14 mouse cellular contexts compared by ENCODE assay signal in the genomic region with DNA sequence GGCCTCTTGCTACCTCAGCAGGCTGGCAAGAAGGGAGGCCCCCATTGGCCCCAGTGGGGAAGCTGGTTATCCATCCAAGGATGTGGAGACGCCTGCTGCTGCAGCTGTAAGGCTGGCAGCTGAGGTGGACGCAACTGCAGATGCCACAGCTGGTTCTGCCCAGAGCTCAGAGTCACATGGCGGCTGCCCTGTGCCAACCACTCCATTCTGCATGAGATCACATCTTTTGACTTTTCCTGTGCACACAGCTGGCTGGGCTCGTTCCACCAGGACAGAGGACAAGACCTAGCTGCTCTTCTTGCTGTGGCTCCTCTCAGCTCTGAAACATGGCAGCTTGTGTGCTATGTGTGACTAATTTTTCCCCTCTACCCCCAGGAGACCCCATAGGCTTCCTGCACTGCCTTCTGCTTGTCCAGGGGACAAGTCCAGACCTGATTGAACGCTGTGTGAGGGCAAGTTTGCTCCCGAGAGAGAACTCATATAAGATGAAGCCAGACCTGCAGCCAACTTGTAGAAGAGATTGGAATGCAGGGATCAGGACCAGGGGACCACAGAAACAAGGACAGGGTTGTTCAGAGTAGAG. TPM values are rescaled to one million over a fixed set of nuclear protein-coding genes. Genes with fewer than 3 reads are reported as not detected.
DNase-seq lines count a peak whose midpoint lies in the region; ATAC-seq lines count a peak whose summit lies in the region.
"Had no signal": no experiment of that assay in that cellular context is flagged by ENCODE, and none has a peak within 500 bp of the region (broad histone marks: within the 10 kb centered on the region; RNA-seq: fewer than 3 reads in every experiment).

No protein-coding gene starts in this region.

- no peak for DNase-seq in forebrain, embryonic 14.5 days (ENCODE audit: low spot score)
- peak; percentile 20 for DNase-seq in thymus, postnatal 14 days
- DNase-seq in thymus, adult 18-20 months: no peak
- no peak for DNase-seq in limb, embryonic 10.5 days (ENCODE audit: low spot score)
- DNase-seq in layer of hippocampus, adult 8-10 months (ENCODE audit: low spot score in 2 of 2): no peak
- no peak for DNase-seq in urinary bladder, postnatal 10 days (ENCODE audit: low spot score)
- DNase-seq: adrenal gland, postnatal 10 days; cerebellum, adult 11 months; kidney, adult 2 months; right cerebral cortex, adult 18-20 months had no signal

- peak overlapping the region; percentile 49; the same call in 1 of the 2 replicates for H3K27ac ChIP-seq in forebrain, embryonic 14.5 days (ENCODE audit: low read depth, low read length)
- H3K27ac ChIP-seq in forebrain, embryonic 13.5 days: no peak overlapping the region; the same call in 1 of the 2 replicates
- peak overlapping the region; percentile 14; the same call in 1 of the 2 replicates for H3K27ac ChIP-seq in limb, embryonic 10.5 days
- peak overlapping the region; percentile 87 for H3K27ac ChIP-seq in neural tube, embryonic 15.5 days (replicated peaks)
- H3K27ac ChIP-seq: layer of hippocampus, adult 2 months; limb, embryonic 12.5 days had no signal

- H3K9me3 ChIP-seq in forebrain, embryonic 14.5 days (replicated peaks; ENCODE audit: control insufficient read depth, low read length): no peaks in the 10 kb centered on the region
- H3K9me3 ChIP-seq in forebrain, embryonic 13.5 days (replicated peaks): no peaks in the 10 kb centered on the region; the same call in 1 of the 2 replicates
- H3K9me3 ChIP-seq in limb, embryonic 10.5 days (replicated peaks): no peaks in the 10 kb centered on the region
- no peaks in the 10 kb centered on the region for H3K9me3 ChIP-seq in neural tube, embryonic 15.5 days (replicated peaks)

- H3K4me3 ChIP-seq in forebrain, embryonic 14.5 days (ENCODE audit: low read depth, low read length): no peak overlapping the region
- no peak overlapping the region for H3K4me3 ChIP-seq in forebrain, embryonic 13.5 days
- no peak overlapping the region for H3K4me3 ChIP-seq in limb, embryonic 10.5 days
- H3K4me3 ChIP-seq in neural tube, embryonic 15.5 days (replicated peaks): no peak overlapping the region
- H3K4me3 ChIP-seq: limb, embryonic 12.5 days had no signal

- H3K4me2 ChIP-seq in forebrain, embryonic 14.5 days (ENCODE audit: low read length): no peak overlapping the region
- no peak overlapping the region for H3K4me2 ChIP-seq in forebrain, embryonic 13.5 days
- peak overlapping the region; percentile 43; the same call in 1 of the 2 replicates for H3K4me2 ChIP-seq in neural tube, embryonic 15.5 days

- no peak for ATAC-seq in forebrain, embryonic 14.5 days
- ATAC-seq in forebrain, embryonic 13.5 days: no peak
- ATAC-seq in neural tube, embryonic 15.5 days (ENCODE audit: low FRiP score): no peak

- no peaks in the 10 kb centered on the region for H3K27me3 ChIP-seq in forebrain, embryonic 14.5 days (replicated peaks; ENCODE audit: control insufficient read depth, insufficient read depth, low read length)
- no peaks in the 10 kb centered on the region for H3K27me3 ChIP-seq in forebrain, embryonic 13.5 days
- H3K27me3 ChIP-seq in limb, embryonic 10.5 days (ENCODE audit: low read depth, poor library complexity, severe bottlenecking): no peaks in the 10 kb centered on the region
- no peaks in the 10 kb centered on the region for H3K27me3 ChIP-seq in neural tube, embryonic 15.5 days (replicated peaks)
- H3K27me3 ChIP-seq: limb, embryonic 12.5 days had no signal

- peaks cover 4% of the 10 kb centered on the region; the same call in 1 of the 2 replicates for H3K4me1 ChIP-seq in forebrain, embryonic 14.5 days (ENCODE audit: control insufficient read depth, insufficient read depth, low read length)
- peaks cover 17% of the 10 kb centered on the region for H3K4me1 ChIP-seq in forebrain, embryonic 13.5 days
- peaks cover 18% of the 10 kb centered on the region for H3K4me1 ChIP-seq in limb, embryonic 10.5 days
- peaks cover 23% of the 10 kb centered on the region for H3K4me1 ChIP-seq in neural tube, embryonic 15.5 days

- WGBS in forebrain, embryonic 14.5 days: 64% methylated on average over 6 of the region's 6 CpGs
- 77% methylated on average over 6 of the region's 6 CpGs for WGBS in forebrain, embryonic 13.5 days
- 82% methylated on average over 6 of the region's 6 CpGs for WGBS in limb, embryonic 10.5 days
- 53% methylated on average over 6 of the region's 6 CpGs for WGBS in neural tube, embryonic 15.5 days

- no peak overlapping the region for H3K9ac ChIP-seq in forebrain, embryonic 14.5 days (ENCODE audit: low read length)
- H3K9ac ChIP-seq in forebrain, embryonic 13.5 days: no peak overlapping the region
- no peak overlapping the region for H3K9ac ChIP-seq in neural tube, embryonic 15.5 days (replicated peaks)
- H3K9ac ChIP-seq: limb, embryonic 12.5 days had no signal

- no peaks in the 10 kb centered on the region for H3K36me3 ChIP-seq in forebrain, embryonic 14.5 days (ENCODE audit: control insufficient read depth, insufficient read depth, low read length)
- no peaks in the 10 kb centered on the region for H3K36me3 ChIP-seq in forebrain, embryonic 13.5 days (ENCODE audit: poor library complexity, severe bottlenecking)
- no peaks in the 10 kb centered on the region for H3K36me3 ChIP-seq in limb, embryonic 10.5 days
- no peaks in the 10 kb centered on the region for H3K36me3 ChIP-seq in neural tube, embryonic 15.5 days
- H3K36me3 ChIP-seq: limb, embryonic 12.5 days had no signal

RNA-seq across cellular contexts. Expression of a gene that starts 34.4 kb away (rescaled TPM):
- 3.4 and 4.5 TPM in 2 replicates for polyA plus RNA-seq in forebrain, embryonic 14.5 days (2014; fragmentation: Nextera tagmentation; extraction: Ambion mirVana)
- polyA plus RNA-seq in forebrain, embryonic 13.5 days (2015; fragmentation: Nextera tagmentation; extraction: Ambion mirVana): 4.0 and 4.5 TPM in 2 replicates
- polyA plus RNA-seq in limb, embryonic 10.5 days (2016; fragmentation: Nextera tagmentation; extraction: Ambion mirVana): 3.4 and 4.0 TPM in 2 replicates
- 3.0 TPM in 2 replicates for polyA plus RNA-seq in neural tube, embryonic 15.5 days (2015; fragmentation: Nextera tagmentation; extraction: Ambion mirVana)
- total RNA-seq in layer of hippocampus, adult 8-10 months (2022): 10 to 100 TPM; 10.8 to 14.7 (median 12.3) TPM
